Mouse (Mus musculus) frontal cortex, postnatal 36 days (tissue): ENCODE data around the gene Gap43.
"Not testable (repeated sequence)": the region's sequence is repeated elsewhere in the genome, so short reads cannot be mapped to it uniquely, and the experiment has no call there.

ENCODE experiments used
- DNase-seq, 2 experiments: peaks; one replicate each; pipeline ENCODE4 v3.0.0; 2022; ENCODE audit warnings: low spot score in 2 of 2

The Gap43 gene

DNA sequence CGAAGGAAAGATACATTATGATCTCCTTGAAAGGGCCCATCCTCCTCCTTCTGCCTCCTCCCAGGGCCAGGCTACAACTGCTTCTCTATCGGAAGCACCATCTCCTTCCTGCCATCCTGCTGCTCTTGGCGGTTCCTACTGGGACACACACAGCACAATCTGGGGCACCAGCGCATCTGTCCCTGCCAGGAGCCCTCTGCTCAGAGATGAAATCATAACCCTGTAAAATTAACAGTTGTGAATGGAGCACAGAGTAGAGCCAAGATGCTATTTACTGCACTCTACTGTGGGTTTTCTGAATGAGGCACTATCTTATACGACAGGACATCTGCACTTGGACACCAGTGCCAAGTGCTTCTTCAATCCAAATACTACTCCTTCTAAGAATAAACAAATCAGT is 46.0 kb downstream of the Gap43 start:
- no peak for DNase-seq

DNA sequence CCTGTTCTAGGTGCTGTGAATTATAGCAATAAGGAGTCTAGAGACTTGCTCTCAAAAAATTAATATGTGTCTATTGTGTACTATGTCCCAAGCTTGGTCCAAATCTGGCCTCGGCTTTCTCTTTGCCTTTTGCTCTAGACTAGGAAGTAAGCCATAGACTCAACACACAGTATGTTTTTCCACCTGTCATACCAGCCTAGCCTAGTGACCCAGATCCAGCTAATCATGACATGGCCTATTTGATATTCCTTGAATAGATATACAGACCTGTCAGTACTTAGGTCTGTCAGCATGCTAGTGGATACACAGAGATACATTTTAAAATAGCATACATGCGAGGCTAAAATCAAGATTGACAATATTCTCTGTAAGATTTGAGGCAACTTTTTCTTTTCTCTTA is 46.4 kb downstream of the Gap43 start:
- DNase-seq, result no peak

DNA sequence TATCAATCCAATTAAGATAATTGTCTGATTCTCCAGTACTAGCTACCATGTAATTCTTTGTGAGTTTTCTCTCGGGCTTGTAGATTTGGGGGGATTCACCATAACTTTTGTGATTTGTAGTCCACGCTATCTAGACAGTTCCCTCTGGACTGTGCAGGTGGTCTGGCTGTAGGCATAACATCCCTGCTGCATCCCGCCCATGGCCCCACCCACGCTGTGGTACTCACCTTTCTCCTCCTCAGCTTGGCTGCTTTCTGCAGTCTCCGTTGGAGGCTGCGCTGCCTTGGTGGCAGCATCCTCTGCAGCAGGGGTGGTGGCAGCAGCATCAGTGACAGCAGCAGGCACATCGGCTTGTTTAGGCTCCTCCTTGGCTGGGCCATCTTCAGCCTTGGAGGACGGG is 48.9 kb downstream of the Gap43 start:
- DNase-seq, result no peak

DNA sequence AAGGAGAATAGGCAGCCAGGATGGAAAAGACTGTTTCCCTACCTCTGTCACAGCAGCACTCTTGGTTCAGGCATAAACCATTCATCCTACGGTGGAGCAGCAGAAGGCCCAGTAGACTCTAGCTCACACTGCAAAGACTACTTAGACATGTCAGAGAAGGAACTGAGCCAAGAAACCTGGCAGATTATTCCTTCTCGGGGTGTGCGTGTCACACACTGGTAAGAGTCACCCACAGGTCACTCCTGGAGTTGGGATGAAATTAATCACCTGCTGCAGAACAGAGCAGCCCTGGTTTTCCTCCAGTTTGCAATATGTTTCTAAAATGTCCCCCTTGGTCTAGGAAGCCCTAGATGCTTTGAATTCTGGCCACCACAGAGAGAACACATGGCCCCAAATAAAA is 56.4 kb downstream of the Gap43 start:
- DNase-seq, result no peak

DNA sequence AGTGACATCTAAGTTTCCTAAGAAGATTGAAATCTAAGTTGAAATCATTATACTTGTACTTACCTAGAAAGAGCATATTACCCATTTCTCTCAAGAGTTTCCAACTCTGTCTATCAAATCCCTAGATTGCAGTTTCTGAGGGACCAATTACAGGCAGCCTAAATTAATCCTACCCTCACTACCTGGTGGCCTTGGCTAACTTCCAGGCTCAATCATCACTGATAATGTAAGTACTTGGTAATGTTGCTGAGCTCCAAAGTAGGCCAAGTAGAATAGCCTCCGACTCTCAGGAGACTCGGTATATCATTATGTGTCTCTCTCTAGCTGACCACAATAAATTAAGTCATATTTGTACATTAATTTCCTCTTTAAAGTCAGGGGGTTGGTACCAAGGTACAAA is 62.7 kb downstream of the Gap43 start:
- DNase-seq, result no peak

DNA sequence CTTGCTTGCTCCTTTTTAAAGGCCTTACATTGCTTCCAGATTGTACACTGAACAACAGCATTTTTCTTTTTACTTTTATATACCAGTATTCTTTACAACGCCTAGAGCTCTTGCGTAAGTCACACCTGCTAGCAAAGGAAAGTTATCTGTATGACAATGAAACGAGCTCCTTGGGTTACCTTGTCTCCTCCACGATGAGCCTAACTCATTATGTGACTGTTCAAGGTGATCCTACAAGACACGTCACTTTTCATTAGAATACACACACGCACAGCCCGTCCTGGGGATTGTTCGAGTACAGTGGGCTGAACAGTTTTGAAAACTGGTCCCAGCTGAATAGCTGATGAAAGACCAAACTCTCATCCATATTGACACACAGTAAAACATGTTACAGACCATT is 63.2 kb downstream of the Gap43 start:
- no peak for DNase-seq

DNA sequence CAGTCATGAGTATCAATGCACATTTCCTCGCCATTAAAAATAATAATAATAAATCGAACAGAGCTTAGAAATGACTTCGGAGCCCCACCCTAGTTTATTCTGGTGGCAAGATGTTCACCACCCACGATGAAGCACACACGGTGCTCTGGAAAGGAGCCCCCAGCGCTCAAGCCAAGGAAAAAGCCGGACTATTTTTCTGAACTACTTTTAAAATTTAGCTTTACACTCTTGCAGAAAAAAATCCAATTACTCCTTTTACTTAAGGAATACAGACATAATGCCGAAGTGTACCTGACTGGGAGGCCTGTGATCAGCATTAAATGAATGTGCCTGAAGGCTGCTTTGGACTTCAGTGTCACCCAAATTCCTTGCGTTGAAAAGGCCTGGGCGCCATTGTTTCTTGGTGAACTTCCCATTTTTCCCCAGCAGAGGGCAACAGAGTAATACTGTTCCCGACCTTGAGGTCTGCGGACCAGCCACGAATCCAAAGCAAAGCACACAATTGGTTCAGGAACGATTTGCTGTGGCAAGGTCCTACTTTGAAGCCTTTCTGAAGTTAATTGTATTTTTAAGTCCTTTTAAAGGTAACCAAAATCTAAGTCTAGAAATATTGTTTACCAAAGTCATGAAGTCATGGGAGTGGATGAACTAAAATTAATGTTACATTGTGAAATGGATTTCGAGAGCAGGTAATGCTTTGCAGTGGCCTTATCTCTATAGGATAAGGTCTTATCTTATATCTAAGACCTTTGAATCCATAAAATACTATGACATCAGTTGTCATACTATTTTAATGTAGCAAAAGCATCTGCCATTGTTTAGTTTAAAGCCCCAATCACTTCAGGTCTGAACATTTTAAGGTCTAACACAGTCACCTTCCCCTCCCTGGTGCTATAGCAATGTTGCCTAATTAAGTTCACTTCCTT is 64.0 kb downstream of the Gap43 start:
- DNase-seq, result peak; percentile 84 to 92

DNA sequence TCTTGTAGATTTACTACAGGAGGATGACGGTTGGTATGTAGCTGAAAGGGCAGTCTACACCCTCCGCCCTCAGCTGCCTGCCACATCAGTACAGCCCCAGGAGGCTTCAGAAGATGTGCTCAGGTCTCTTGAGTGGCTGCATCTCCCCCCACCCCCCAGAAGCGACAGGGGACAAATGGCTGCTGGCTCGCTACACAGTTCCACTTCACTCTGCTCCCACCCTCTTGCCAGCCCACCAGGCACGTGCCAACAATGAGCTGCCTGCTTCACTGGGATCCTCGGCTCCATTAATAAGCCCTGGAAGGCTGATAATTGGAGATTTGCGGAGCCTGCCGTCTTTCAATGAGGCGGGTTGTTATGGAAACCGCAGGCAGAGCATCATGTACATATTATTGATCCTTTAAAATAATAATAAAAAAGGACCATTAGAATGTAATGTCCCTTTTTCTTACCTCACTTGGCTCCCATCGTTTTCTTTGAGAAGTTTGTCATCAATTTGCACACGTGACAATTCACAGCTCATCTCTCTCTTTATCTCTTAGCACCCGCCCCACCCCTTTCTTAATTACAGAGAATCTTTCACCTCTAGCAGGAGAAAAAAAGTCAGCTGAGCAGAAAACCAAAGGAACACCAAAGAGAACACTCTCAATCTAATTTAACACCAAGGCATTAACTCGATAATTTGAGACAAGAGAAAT is 64.8 kb downstream of the Gap43 start:
- no peak for DNase-seq

DNA sequence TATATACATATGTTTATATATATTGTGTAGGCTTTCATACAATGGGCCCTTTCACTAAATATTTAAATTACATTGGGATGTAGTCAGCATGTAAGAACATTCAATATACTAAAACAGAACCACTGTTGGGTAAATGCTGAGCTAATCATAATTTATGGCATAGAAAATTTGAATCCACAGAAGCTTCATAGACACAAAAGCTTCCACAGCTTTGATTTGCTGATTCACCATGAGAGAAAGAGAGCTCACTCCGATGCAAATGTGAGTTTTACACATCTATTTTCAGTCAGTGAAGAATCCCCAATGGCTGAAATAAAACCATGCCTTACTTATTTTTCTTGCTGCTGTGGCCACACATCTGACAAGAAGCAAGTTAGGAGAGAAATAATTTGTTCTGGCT is 69.2 kb downstream of the Gap43 start:
- no peak for DNase-seq

DNA sequence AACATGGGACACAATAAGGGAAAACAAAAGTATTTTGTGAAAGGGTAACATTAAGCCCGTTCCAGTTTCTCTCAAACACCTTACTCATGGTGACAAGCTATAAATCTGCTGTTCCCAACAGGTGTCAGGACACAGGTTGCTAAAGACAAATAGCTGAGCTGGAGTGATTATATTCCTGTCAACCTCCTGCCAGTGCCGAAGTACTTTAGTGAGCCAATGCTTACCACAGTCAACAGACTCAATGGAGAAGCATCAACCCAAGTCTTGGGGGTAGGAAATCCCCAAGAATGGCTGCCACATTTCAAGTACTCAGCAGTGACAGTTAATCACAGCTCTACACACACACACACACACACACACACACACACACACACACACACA is 70.9 kb downstream of the Gap43 start:
- DNase-seq, result no peak

DNA sequence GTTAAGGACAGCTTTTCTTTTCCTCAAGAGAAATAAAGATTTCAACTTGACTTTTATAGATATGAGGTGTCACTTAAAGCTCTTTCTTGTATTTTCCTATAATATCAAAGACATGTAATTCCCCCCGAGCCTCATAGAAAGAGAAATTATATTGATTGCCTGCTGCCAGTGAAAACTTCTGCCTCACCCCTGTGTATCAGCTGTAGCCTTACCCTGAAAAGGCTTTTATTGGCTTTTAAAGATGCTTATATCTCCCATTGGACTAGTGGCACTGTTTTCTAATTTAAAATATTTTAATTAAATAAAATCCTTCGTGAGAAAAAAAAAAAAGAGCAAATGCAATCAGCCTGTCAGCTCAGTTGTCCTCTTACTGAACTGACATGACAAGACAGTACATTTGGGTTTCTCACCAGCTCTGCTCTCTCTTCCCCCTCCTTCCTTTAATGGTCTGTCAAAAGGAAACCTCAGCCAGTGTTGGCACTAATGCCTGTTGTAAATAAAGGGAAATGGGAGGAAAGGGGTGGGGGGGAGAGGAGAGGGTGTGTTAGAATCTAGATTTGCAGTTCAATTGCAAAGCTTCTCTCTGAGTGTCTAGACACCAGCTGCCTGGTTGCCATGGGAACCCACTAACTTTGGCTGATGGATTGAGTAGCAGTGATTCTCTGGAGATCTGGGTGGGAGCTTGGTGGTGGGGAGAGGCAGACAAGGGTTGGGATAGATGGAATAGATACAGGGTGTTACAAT is 71.4 kb downstream of the Gap43 start:
- DNase-seq, result peak; percentile 51 to 78

DNA sequence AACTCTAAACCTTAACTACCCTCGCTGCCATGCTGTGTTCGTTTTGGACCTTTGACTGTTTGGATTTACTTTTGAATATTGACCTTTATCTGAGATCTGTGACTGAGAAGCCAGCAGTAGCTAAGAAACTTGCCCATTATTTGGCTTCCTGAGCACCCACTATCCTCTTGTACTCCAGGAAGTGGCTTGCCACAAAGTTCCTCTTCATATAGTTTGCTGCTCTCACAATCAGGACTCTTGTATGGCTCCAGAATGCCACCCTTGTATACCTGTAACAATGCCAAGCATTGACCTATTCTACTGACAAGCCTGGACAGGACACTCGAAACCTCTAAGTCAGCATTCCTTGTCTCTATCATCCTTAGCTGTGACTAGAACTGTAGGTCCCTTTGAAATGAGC is 75.3 kb downstream of the Gap43 start:
- DNase-seq, result no peak

DNA sequence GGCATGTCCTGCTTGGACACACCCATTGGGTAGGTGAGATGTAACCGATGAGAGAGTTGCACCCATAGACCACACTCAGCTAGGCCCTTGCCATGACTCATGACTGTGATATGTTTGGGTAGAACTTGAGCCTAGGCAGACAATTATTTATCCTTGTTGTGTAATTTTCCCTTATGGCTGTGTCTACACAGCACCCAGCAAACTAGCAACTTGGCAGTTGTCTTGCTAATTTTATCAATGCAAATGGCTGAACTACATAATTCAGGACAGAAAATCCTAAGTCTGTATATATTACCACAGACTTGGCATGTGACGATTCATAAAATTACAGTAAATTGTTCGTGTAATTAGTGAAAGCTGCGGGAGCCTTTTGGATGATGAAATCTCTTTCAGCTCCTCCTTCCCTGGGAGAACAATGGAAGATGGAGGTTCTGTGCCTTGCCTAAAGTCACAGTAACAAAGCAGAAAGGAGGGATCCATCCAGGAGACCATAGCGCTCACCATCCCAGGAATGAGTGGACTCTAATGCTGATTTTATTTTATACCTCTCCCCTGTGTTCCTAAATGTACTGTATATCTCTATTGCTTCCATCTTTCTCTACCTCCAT is 77.4 kb downstream of the Gap43 start:
- DNase-seq, result no peak

DNA sequence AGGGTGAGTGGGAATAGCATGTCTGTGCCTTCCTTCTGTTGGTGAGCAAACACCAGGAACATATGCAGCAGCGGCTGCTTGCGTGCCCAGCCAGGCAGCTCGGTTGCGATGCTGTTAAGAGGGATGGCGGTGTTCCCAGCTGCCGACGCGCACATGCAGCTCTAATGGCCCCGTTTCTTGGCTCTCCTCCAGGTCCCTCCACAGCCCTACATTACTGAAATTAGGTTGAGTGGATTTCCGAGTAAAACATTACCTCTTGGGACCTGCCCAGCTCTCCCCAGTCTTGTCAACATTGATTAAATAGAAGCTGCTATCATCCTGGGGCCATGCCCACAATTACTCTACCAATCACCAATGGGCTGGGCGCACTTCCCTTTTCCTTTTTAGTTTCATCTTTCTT is 84.8 kb downstream of the Gap43 start:
- DNase-seq, result peak; percentile 62 to 75

DNA sequence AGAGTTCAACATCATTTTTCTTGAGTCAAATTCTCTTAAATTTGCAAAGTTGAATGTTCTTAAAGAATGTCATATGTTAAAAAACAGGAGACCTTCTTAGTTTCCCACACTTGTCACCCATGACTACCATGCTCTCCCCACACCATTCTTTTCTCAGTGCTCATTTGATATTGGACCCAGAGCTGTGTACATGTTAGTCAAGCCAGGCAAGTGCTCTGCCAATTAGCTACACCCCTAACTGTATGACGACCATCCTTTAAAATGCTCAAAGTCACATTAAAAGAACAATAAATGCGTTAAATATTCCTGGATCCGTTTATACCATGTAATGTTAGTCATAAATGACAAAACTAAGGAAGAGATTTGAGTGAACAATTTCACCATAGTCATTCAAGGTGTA is 85.2 kb downstream of the Gap43 start:
- no peak for DNase-seq

DNA sequence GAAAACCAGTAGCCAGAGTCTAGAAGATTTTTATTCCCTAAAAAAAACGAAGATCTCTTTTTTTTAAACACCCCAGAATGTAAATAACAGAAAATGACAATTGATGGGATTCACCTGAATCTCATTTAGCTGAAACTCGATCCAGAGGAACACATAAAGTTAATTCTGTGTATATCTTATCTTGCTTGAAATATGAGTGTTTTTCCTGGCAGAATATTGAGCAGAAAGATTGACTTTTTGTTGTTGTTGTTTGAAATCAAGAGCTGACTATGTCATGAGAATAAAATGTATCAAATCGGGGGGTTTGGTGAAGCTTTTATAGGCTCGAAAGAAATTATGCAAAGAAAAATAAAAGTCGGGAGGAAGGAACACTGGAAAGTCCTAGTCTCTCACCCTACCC is 88.2 kb downstream of the Gap43 start:
- no peak for DNase-seq

DNA sequence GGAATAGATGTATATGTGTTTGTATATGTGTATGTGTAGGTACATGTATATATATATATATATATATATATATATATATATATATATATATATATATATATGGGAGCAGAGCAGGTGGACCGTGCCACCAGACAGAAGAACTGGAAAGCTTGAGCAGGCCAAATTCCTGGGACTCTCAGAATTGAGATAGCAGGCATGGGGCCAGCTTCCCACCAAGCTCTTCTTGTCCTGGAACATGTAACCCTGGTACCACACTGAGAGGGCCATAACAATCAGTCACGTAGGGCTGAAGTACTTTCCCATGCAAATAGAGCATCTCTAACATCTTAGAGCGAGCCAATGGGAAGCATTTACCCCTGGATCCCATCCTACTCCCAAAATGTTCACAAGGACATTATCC is 96.3 kb downstream of the Gap43 start:
- not testable (repeated sequence) for DNase-seq

DNA sequence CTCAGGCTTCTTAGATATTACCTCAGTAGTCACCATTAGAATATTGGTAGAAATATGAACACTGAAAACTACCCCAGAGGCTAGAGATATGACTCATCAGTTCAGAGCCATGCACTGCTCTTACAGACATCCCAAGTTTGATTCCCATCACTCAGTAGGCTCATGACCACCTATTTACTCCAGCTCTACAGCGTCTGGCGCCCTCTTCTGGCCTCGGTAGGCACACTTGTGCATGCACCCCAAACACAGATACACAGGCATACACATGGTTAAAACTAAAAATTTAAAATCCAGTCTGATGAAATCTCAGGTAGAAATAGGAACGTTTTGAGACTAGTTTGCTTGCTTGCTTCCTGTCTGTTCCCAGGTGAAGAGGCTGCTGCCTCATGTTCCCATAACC is 109.1 kb downstream of the Gap43 start:
- DNase-seq, result no peak
